Mouse (Mus musculus) cerebellum, adult 9-10 months (tissue): ENCODE measurements at regions not wholly inside any gene's neighbourhood (a gene's known extent, or its start where the extent isn't known, plus 50 kb on each side); places are given as distances from the start of the nearest gene placed in this dataset.

Source experiments
- DNase-seq: peaks from one replicate; pipeline ENCODE4 v3.0.0; 2022

- no peak for DNase-seq
Observed at GRCm38 (mm10) chr5:42636162-42636823, 568.5 kb downstream of the Gm16223 start.

GRCm38 (mm10) chr5:42656460-42656859, 576.5 kb upstream of the Cpeb2 start:
- no peak for DNase-seq

- no peak for DNase-seq
Observed at GRCm38 (mm10) chr5:42659994-42660393, 573.0 kb upstream of the Cpeb2 start.

- DNase-seq: no peak
Observed at GRCm38 (mm10) chr5:42679617-42680016, 553.4 kb upstream of the Cpeb2 start.

GRCm38 (mm10) chr5:42685356-42686057, 547.5 kb upstream of the Cpeb2 start:
- peak; percentile 23 for DNase-seq

GRCm38 (mm10) chr5:42687176-42687575, 545.8 kb upstream of the Cpeb2 start:
- DNase-seq: no peak
